Mouse (Mus musculus) layer of hippocampus, adult 9-10 months (tissue): ENCODE results near the gene Rab8a.
A peak's percentile ranks its signal among the peaks of the same experiment; 100 is the strongest.

Experiments
- DNase-seq: peaks from one replicate; pipeline ENCODE4 v3.0.0; 2022; ENCODE audit warnings: low spot score

Rab8a gene

GRCm38 (mm10) chr8:72212751-72213150 is 51.8 kb downstream of the Rab8a start, which contains the start of gene Cib3:
Cib3 (minus strand) TSS chr8:72212837.
- DNase-seq, result no peak

DNA sequence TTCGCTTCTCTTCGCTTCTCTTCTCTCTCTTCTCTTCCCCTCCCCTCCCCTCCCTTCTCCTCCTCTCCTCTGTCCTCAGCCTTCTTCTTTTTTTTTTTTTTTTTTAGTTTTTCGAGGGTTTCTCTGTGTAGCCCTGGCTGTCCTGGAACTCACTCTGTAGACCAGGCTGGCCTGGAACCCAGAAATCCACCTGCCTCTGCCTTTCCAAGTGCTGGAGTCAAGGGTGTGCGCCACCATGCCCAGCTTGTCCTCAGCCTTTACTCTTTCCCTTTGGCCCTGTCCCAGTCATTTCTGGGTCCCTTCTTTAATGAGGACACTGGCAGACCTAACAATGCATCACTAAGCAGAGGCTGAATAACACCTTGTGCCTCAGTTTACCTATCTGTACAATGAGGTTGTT is 52.5 kb downstream of the Rab8a start, which contains the start of gene Gm11034:
Gene Gm11034 (minus strand): TSS at position 101 of the 400 bp plus-strand sequence.
- DNase-seq, result no peak

- no peak for DNase-seq
Observed at GRCm38 (mm10) chr8:72215060-72215459, 54.1 kb downstream of the Rab8a start.

DNA sequence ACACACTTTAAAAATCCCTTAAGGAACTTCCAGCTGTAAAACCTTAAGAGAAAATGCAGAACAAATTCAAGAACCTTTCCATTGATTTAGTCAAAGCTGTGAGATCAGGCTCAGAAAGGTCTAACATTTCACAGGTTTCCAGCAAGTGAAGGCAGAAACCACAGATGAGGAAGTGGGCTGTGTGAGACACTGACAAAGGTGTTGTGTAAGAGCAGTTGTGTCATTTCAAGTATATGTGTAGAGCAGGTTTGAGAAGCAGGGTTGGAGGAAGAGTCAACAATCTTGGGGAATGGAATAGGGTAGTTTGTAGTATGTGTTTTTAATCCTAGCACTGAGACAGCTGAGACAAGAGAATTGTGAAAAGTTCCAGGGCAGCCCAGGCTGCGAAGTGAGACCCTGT is 54.9 kb downstream of the Rab8a start:
- no peak for DNase-seq

DNA sequence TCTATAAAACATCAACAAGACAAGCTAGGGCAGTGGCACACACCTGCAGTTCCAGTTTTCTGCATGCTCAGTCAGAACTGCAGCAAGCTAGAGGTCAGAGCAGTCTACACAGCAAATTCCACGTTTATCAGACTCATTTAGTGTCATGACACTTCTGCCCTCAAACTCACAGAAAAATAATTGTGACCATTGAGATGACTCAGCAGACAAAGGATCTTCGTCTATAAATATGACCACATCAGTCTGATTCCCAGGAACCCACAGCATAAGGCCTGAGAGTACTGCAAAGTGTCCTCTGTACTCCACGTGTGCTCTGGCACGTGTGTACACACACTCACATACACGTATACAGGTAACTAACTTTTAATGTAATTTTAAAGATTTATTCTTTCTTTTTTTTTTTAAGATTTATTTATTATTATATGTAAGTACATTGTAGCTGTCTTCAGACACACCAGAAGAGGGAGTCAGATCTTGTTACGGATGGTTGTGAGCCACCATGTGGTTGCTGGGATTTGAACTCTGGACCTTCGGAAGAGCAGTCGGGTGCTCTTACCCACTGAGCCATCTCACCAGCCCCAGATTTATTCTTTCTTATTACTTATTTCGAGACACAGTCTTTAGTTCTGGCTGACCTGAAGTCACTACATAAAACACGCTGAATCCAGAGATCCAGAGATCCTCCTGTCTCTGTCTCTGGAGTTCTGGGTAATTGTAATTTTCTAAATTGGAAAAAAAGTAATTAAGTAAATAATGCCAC is 58.0 kb downstream of the Rab8a start:
- no peak for DNase-seq

GRCm38 (mm10) chr8:72219541-72220363 is 58.8 kb downstream of the Rab8a start, which contains the start of gene Fam32a:
Fam32a (plus strand) TSS chr8:72219730.
- DNase-seq, result peak; percentile 89

GRCm38 (mm10) chr8:72220758-72221157 is 59.8 kb downstream of the Rab8a start:
- DNase-seq, result no peak

DNA sequence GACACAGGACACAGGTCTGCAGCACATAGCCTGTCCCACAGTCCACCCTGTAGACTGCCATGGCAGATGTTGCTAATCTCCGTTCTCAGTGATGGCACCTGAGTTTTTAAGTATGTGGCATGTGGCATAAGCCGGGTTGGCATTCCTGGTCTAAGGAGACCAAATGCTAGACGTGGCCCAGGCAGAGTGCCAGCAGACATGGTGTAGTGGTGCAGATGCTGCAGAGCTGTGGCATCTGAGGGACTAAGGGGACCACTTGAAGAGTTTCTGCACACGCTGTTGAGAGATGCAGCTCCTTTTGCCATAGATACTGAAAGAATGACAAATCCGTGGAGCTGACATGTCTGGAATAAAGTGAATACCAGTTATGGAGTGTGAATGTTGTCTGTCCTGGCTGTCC is 61.7 kb downstream of the Rab8a start:
- DNase-seq, result no peak
